Mouse (Mus musculus) liver, postnatal 0 days (tissue): ENCODE data around the gene Ppp1r16b. TPM values are rescaled to one million over a fixed set of nuclear protein-coding genes. Genes with fewer than 3 reads are reported as not detected.
A peak's percentile ranks its signal among the peaks of the same experiment; 100 is the strongest.

Experiments
- ATAC-seq: fragments of 200-750 bp; cut with Nextera tagmentation; 2 replicates; pipeline ENCODE4 v1.8.0; 2017; ENCODE audit warnings: mild to moderate bottlenecking, moderate library complexity
- DNase-seq: peaks from one replicate; pipeline ENCODE4 v3.0.0-alpha.2; 2016
- H3K27ac ChIP-seq: fragments of 300-500 bp; sonication (generic); 2 replicates; pipeline ENCODE4 v1.5.1; 2014; ENCODE audit warnings: antibody characterized with exemption, moderate library complexity, mild to moderate bottlenecking, low read depth
- H3K27me3 ChIP-seq: fragments of 300-500 bp; sonication (generic); 2 replicates; pipeline ENCODE4 v1.6.1; 2014; ENCODE audit warnings: low read length, control low read depth, mixed read lengths; ENCODE audit not compliant: insufficient read depth
- H3K36me3 ChIP-seq: fragments of 300-500 bp; sonication (generic); replicated peaks from 2 replicates; pipeline ENCODE4 v1.6.1; 2014; ENCODE audit warnings: mild to moderate bottlenecking, control low read depth, low read length, moderate library complexity, mixed read lengths; ENCODE audit not compliant: insufficient read depth
- H3K4me1 ChIP-seq: fragments of 300-500 bp; sonication (generic); 2 replicates; pipeline ENCODE4 v1.6.1; 2014; ENCODE audit warnings: antibody characterized with exemption, mild to moderate bottlenecking, control low read depth; ENCODE audit not compliant: insufficient read depth
- H3K4me2 ChIP-seq: fragments of 300-500 bp; sonication (generic); 2 replicates; pipeline ENCODE4 v1.6.1; 2014; ENCODE audit warnings: low read depth, mild to moderate bottlenecking, low read length, moderate library complexity, mixed read lengths
- H3K4me3 ChIP-seq: fragments of 300-500 bp; sonication (generic); 2 replicates; pipeline ENCODE4 v1.5.1; 2014; ENCODE audit warnings: low read depth, low read length
- H3K9ac ChIP-seq: fragments of 300-500 bp; sonication (generic); replicated peaks from 2 replicates; pipeline ENCODE4 v1.6.1; 2014; ENCODE audit warnings: mild to moderate bottlenecking, moderate library complexity
- H3K9me3 ChIP-seq: fragments of 300-500 bp; sonication (generic); 2 replicates; pipeline ENCODE4 v1.6.1; 2016; ENCODE audit warnings: mild to moderate bottlenecking, control low read depth, low read length, mixed read lengths
- CTCF ChIP-seq: sonication (generic); IDR thresholded peaks from 2 replicates; pipeline ENCODE4 v1.5.1; 2016; ENCODE audit warnings: antibody characterized with exemption, low read depth
- EP300 ChIP-seq: IDR thresholded peaks from 2 replicates; pipeline ENCODE4 v1.6.1; 2016; ENCODE audit warnings: antibody characterized with exemption, low read depth, mild to moderate bottlenecking
- WGBS: fragments of 180-500 bp; shearing (Covaris S2); extraction: QIAGEN DNeasy Blood & Tissue Kit; methylation state at CpG from one replicate; pipeline ENCODE4 v1.1.7; 2014; ENCODE audit not compliant: insufficient replicate concordance; 5-methylcytosine and 5-hydroxymethylcytosine counted together
- polyA plus RNA-seq: library from polyadenylated mRNA; unstranded; fragments of >200 nt; fragmentation: Nextera tagmentation; extraction: Ambion mirVana; gene quantifications from 2 replicates; pipeline ENCODE4 v1.2.1, GENCODE M21; 2015

Gene Ppp1r16b
- 2.5 and 2.9 TPM in 2 replicates for polyA plus RNA-seq

DNA sequence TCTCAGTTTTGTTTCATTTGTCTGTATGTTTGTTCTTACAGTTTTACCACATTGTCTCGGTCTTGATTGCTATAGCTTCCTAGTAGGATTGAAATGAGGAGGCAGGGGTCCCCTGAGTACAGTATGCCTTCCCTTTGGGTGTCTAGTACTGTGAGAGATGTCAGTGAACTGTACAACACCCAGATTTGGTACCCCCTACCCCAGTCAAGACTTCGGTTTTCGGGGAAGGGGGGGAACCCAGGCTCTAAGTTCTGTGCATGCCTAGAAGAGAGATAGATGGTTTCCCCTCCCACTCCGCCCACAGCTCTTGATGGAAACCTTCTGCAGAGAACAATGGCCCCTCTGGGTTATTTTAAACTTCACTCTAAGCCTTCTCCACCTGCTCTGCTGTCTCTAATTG, at the start of gene Ppp1r16b:
TSS of gene Ppp1r16b (plus strand) at position 301 of the 400 bp plus-strand sequence.
- TF ChIP-seq EP300, result no peak
- TF ChIP-seq CTCF, result no peak
- Histone ChIP-seq H3K27ac (no peak within 1 kb of the TSS), H3K4me3 (no peak within 1 kb of the TSS), H3K9me3 (no peaks in the 10 kb centered on the region), H3K4me1 (peaks cover 16% of the 10 kb centered on the region), H3K36me3 (no peaks in the 10 kb centered on the region), H3K9ac (no peak within 1 kb of the TSS), H3K27me3 (peaks cover 40% of the 10 kb centered on the region), H3K4me2 (no peak within 1 kb of the TSS)
- 51% methylated on average over 4 of the region's 4 CpGs for WGBS
- ATAC-seq (no peak), DNase-seq (no peak)

- Histone ChIP-seq H3K9me3 (no peaks in the 10 kb centered on the region), H3K36me3 (no peaks in the 10 kb centered on the region), H3K4me1 (peaks cover 3% of the 10 kb centered on the region; the same call in 1 of the 2 replicates), H3K4me2 (no peak overlapping the region), H3K27me3 (peaks cover 88% of the 10 kb centered on the region), H3K27ac (no peak overlapping the region), H3K9ac (no peak overlapping the region), H3K4me3 (no peak overlapping the region)
- 5% methylated on average over 13 of the region's 13 CpGs for WGBS
- no peak for DNase-seq
- ATAC-seq, result no peak
- TF ChIP-seq CTCF, result no peak
- no peak for TF ChIP-seq EP300
Observed at GRCm38 (mm10) chr2:158615702-158616101, 49.5 kb upstream of the Ppp1r16b start.

GRCm38 (mm10) chr2:158616296-158616695, 48.9 kb upstream of the Ppp1r16b start:
- Histone ChIP-seq H3K27ac (no peak overlapping the region), H3K9ac (no peak overlapping the region), H3K4me3 (no peak overlapping the region; the same call in 1 of the 2 replicates), H3K9me3 (no peaks in the 10 kb centered on the region), H3K27me3 (peaks cover 88% of the 10 kb centered on the region), H3K36me3 (no peaks in the 10 kb centered on the region), H3K4me2 (no peak overlapping the region), H3K4me1 (peaks cover 3% of the 10 kb centered on the region; the same call in 1 of the 2 replicates)
- 3% methylated on average over 12 of the region's 12 CpGs for WGBS
- ATAC-seq (no peak), DNase-seq (no peak)
- TF ChIP-seq CTCF, result no peak
- no peak for TF ChIP-seq EP300

DNA sequence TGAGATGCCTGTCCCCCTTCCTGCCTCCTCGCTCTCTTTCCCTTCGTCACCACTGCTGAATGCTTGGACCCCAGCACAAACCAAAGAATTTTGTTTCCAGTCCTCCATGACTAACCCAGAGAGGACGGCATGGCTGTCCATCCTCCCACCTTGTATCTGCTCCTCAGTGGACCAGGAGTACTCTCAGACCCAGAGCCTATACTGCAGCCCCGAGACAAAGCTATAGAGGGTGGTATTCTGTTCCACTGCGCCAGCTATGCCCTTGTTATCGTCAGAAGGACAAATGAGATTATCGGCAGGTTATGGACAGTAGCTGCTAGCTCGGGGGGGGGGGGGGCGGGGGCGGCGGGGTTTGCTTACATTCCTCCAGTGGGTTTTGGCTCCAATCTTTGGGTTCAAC, 48.4 kb upstream of the Ppp1r16b start:
- TF ChIP-seq EP300, result no peak
- TF ChIP-seq CTCF, result no peak
- 15% methylated on average over 11 of the region's 11 CpGs for WGBS
- H3K4me2 ChIP-seq, result no peak overlapping the region
- peaks cover 87% of the 10 kb centered on the region for H3K27me3 ChIP-seq
- no peak overlapping the region for H3K9ac ChIP-seq
- DNase-seq, result no peak
- H3K4me1 ChIP-seq, result peaks cover 3% of the 10 kb centered on the region; the same call in 1 of the 2 replicates
- no peak overlapping the region for H3K27ac ChIP-seq
- no peaks in the 10 kb centered on the region for H3K36me3 ChIP-seq
- no peak for ATAC-seq
- H3K9me3 ChIP-seq, result no peaks in the 10 kb centered on the region
- H3K4me3 ChIP-seq, result no peak overlapping the region

DNA sequence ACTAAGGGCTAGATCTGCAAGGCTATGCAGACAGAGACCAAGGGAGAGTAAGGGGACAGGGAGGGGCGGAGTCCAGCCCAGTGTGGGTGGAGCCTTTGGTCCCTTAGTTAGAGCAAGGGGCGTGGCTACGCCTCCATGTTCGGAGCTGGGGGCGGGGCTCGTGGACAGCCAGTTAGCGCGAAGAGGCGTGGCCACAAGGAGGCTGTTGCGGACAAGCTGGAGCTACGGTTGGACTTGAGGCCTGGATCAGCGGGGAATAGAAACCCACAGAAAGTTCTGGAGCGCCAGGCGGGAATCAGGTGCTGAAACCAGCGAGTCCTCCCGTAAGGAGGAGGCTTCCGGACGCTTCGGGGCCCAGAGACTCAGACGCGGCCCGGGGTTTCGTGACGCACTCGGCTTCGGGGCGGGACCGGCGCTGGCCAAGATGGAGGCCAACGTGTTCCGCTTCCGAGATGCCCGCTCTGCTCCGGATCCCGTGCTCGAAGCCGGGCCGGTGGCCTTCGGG, 40.4 kb upstream of the Ppp1r16b start, which contains the start of gene Actr5:
TSS of gene Actr5 (plus strand) at position 171 of the 505 bp plus-strand sequence.
- H3K9me3 ChIP-seq, result no peaks in the 10 kb centered on the region
- WGBS, result under 1% methylated on average over 36 of the region's 39 CpGs
- H3K9ac ChIP-seq, result peak within 1 kb of the TSS; percentile 91
- no peaks in the 10 kb centered on the region for H3K4me1 ChIP-seq
- H3K27me3 ChIP-seq, result peaks cover 12% of the 10 kb centered on the region; the same call in 1 of the 2 replicates
- DNase-seq (peak; percentile 98), ATAC-seq (peak; percentile 95)
- H3K4me3 ChIP-seq, result peak within 1 kb of the TSS; percentile 92
- peaks cover 22% of the 10 kb centered on the region for H3K36me3 ChIP-seq
- H3K27ac ChIP-seq, result peak within 1 kb of the TSS; percentile 91
- TF ChIP-seq EP300, result no peak
- TF ChIP-seq CTCF, result no peak
- H3K4me2 ChIP-seq, result peak within 1 kb of the TSS; percentile 80

DNA sequence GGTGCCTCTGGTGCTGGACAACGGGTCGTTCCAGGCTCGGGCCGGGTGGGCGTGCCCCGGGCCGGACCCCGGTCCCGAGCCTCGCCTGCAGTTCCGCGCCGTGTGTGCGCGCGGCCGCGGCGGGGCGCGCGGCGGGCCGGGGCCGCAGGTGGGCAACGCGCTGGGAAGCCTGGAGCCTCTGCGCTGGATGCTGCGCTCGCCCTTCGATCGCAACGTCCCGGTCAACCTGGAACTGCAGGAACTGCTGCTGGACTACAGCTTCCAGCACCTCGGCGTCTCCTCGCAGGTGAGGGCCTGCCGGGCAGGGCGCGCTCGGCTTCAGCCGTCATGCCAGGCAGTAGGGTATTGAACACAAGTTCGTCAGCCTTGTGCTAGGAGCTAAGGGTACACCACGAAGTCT, 40.0 kb upstream of the Ppp1r16b start:
- no peak for DNase-seq
- Histone ChIP-seq H3K4me1 (no peaks in the 10 kb centered on the region), H3K4me2 (peak overlapping the region; percentile 80), H3K27me3 (peaks cover 12% of the 10 kb centered on the region; the same call in 1 of the 2 replicates), H3K4me3 (peak overlapping the region; percentile 92), H3K9me3 (no peaks in the 10 kb centered on the region), H3K36me3 (peaks cover 26% of the 10 kb centered on the region), H3K27ac (peak overlapping the region; percentile 91), H3K9ac (peak overlapping the region; percentile 91)
- TF ChIP-seq CTCF (no peak), EP300 (no peak)
- peak; percentile 58 for ATAC-seq
- 0% methylated on average over 33 of the region's 44 CpGs for WGBS
